Mouse (Mus musculus) regulatory T cell (primary cell): ENCODE results near the gene Ccr7.

Source experiments
- in situ Hi-C: fragments of 300-600 bp; cut with MboI, MseI; formaldehyde crosslinking; loops from one replicate; pipeline ENCODE4 v1.15.1; 2025; ENCODE audit warnings: high pct_unique_total_duplicates

The Ccr7 gene

DNA sequence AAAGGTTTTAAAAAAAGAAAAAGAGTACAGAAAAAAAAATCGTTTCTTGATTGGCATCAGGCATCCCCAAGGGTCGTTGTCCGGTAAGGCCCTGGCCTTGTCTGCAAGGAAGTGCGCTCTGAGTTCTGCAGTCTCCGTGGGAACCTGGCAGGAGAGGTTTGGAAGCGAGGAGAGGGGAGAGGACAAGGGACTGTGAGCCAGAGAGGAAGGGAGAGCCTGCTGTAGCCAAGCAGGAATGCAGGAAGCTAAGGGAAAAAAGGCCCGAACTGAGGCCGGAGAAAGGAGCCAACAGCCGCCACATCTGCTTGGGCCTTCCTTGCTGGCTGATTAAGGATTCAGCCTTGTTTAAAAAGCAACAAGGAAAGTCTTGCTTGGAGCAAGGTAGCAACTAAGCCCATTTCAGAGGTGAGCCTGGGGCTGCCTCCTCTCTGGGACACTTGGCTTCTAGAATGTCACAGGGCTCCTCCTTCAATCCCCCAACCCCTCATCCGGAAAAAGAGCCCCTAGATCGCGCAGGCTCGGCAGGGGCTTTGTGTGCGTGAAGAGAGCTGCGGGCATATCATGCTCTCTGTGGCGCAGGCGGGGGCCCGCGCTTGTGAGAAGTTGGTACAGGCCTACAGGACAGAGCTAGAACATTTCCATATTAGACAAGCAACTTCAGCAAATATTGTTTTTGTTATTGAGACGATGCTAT, 34.2 kb downstream of the Ccr7 start:
- in situ Hi-C loops = loop anchor here (5.0 to 10.0 kb wide), 2 partner anchors 78 to 186 kb away; partner anchors contain the start of gene Igfbp4

GRCm38 (mm10) chr11:99118963-99119362, 35.9 kb downstream of the Ccr7 start:
- in situ Hi-C loops = no loop called here

- in situ Hi-C loops = no loop called here
These were observed 36.5 kb downstream of the Ccr7 start for GRCm38 (mm10) chr11:99118420-99118819.

- in situ Hi-C loops = no loop called here
These were observed 37.0 kb downstream of the Ccr7 start for GRCm38 (mm10) chr11:99117907-99118306.

- in situ Hi-C loops = no loop called here
These were observed 38.9 kb downstream of the Ccr7 start for GRCm38 (mm10) chr11:99115940-99116339.

DNA sequence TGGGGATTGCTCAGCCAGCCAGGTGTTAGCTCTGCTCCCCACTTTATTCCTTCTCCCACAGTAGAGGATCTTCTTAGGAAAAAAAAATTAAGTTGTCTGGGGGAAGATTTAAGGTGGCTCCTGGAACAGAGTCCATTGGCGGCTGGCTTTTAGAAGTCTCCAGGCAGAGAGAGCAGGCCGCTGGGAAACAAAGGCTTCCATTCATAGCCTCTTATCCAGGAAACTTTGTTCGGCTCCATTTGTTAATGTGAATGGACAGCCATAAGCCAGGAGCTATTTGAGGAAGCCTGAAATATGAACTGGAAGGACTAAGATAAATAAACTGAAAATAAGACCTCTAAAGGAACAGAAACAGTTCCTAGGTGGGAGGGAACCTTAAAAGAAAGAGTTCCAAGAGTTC, 41.8 kb downstream of the Ccr7 start:
- in situ Hi-C loops = no loop called here

DNA sequence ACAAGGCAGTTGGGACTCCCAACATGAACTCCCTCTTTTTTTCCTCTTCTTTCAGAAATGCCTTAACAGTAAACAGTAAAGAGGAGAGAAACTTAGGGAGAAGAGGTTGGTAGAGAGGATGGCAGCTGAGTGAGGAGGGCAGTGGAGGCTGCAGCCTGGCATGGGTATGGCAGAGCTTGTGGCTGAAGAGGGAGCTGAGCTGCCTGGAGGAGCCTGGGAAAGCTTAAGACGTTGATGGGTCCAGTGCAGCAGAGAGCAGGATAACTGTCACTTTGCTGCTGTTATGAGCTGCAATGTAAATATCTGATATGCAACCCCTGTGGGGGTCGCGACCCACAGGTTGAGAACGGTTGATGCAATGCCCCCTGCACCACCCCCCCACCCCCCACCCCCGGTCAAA, 42.2 kb downstream of the Ccr7 start:
- in situ Hi-C loops = no loop called here

GRCm38 (mm10) chr11:99111631-99112030, 43.2 kb downstream of the Ccr7 start:
- in situ Hi-C loops = no loop called here

- in situ Hi-C loops = no loop called here
These were observed 43.7 kb downstream of the Ccr7 start for GRCm38 (mm10) chr11:99111155-99111554.

DNA sequence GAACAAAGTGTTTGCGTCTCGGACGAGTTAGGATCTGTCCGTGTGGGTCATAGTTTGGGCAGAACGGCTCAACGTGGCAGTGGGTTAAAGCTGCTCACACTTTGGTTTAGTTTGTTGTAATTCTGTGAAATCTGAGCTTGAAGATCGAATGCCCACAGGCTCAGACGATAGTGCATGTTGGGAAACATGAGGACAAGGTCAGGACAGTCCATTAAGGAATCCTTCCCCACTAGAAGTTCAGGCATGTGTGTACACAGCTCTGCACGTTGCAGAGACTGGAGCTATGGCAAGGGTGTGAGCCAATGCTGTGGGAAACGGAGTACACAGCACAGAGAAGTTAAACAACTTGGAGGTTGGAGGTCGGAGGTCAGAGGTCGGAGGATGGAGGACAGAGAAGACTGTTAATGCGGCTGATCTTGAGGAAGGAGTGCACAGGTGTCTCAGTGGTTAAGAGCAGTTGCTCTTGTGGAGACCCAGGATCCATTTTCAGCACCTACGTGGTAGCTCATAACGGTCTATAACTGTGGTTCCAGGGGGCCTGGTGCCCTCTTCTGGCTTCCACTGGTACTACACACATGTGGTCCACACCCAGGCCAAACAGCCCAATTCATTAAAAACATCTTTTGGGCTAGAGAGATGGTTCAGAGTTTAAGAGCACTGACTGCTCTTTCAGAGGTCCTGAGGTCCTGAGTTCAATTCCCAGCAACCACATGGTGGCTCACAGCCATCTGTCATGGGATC, 44.3 kb downstream of the Ccr7 start:
- in situ Hi-C loops = no loop called here

DNA sequence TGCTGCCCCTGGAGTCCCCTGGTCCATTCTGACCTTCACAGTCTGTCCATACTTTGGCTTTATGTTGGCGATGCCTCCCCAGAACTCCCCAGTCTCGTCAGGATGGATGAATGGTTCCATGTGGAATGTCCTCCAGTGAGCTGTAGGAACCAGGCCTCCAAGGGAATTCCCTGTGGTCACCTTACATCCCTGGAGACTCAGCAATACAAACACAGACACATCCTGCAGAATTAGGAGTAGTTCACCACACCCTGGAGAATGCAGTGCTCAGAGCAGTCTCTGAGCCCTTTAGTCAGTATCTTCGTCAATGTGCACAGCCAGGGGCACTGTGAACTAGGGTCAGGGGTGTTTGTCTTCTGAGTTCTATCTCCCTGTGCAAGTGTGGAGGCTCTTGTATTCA, 46.6 kb downstream of the Ccr7 start:
- in situ Hi-C loops = no loop called here

GRCm38 (mm10) chr11:99105981-99106726, 48.7 kb downstream of the Ccr7 start:
- in situ Hi-C loops = no loop called here

DNA sequence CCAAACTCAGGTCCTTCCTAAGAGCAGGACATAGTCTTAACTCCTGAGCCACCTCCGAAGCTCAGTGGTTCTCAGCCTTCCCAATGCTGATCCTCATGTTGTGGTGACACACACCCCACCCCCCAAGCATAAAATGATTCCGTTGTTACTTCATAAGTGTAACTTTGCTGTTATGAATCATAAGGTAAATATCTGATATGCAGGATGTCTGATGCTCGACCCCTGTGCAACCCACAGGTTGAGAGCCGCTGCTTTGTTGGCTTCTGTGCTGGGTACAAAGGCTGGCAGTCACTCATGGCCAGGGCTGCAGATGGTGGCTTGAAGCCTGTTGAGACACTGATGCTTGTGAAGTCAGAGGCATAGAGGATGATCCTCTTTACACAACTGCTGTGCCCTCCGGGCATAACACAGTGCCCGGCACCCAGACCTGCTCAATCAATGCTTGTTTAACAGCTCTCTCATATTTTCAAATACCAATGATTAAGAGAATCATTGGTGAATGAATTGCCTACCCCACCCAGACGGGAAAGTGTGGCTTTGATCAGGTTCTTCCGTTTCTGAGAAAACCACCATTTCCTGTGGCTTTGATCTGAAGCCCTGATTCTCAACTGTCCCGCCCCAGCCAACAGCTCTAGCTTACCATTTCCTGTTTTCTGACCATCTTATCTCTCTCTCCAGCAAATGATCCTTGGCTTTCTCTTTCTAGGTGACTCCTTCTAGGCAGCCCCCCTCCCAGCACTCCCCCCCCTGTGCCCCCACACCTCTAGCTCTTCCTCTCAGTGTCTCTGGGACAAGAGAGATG, 50.1 kb downstream of the Ccr7 start:
- in situ Hi-C loops = no loop called here

DNA sequence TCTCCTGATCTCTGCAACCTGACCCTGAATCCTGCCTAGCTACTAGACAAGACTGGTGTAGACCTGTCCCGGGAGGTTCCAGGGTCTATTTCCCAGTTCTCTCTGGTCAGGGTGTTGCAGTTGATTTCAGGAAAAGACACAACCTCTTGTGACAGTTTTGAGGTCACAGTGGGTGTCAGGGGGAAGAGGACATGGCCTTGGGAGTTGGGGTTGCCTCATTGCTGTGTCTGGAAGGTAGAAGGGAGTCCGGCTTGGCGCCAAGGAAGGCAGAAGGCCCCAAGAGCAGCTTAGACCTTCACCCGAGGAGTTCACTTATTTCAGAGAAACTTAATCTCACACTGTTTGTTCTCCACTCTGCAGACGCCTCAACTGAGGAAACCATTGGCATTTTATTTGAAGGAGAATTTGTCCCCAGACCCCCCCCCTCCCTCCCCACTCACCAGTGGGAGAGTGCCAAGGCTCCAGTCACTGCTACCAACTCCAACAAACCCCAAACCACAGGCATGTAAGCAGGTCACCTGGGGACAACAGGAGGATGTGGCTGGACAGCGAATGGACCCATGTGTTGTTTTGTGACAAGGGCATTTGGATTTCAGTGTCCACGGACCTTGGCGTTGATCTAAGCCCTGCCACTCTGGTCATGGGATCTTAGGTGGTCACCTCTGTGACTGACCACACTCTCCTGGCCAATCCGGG, 52.2 kb downstream of the Ccr7 start:
- in situ Hi-C loops = no loop called here

DNA sequence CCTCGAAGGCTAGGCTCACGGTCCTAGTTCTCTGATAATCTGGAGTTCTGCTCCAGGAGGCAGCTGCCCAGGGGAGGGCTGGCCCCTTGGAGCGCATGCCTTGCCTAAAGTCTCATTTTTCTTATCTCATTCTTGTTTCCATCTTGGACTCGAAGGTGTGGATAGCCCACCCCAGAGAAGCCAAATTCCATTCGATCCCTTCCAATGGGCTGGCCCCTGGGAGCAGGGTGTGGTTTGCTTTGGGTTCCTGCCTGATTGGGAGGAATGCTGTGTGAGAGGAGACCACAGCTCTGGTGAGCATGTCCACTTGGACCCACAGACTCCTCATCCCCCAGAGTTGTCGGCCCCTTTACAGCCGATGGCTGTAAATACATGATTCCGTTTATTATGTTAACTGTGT, 53.2 kb downstream of the Ccr7 start:
- in situ Hi-C loops = no loop called here

DNA sequence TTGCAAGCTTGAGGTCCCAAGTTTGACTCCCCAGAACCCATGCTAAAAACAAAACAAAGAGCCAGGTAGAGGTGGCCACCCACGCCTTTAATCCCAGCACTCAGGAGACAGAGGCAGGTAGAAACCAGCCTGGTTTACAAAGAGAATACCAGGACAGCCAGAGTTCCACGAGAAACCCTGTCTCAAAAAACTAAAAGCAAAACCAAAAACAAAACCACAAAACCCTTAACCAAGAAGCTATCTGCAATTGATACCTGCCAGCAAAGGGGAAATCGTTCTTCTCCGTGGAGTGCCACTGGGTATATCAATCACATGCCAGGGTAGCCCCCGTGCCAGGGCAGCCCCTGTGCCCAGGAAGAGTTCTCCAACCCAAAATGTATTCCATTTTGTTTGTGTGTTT, 54.7 kb downstream of the Ccr7 start:
- in situ Hi-C loops = no loop called here

DNA sequence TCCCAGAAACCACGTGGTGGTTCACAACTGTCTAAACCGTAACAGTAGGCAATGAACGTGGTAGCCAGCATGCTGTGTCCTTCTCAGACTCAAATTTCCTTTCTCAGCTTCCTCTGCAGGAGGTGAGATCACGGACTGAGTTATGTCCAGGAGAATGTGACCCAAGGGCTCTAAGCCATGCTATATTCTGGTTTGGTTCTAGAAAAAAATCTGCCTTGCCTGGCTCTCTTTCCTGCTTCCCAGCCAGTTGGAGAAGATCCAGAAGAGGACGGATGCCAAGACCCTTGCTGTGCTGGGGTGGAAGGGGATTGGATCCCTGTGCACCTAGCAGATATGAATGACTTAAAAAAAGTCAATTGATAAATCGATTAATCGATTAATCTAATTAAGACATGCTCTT, 55.4 kb downstream of the Ccr7 start:
- in situ Hi-C loops = loop anchor here (10.0 kb wide), 1 partner anchor 1035 kb away; no protein-coding TSS in a partner anchor

GRCm38 (mm10) chr11:99098924-99099323, 56.0 kb downstream of the Ccr7 start:
- in situ Hi-C loops = loop anchor here (10.0 kb wide), 1 partner anchor 1034 kb away; no protein-coding TSS in a partner anchor

DNA sequence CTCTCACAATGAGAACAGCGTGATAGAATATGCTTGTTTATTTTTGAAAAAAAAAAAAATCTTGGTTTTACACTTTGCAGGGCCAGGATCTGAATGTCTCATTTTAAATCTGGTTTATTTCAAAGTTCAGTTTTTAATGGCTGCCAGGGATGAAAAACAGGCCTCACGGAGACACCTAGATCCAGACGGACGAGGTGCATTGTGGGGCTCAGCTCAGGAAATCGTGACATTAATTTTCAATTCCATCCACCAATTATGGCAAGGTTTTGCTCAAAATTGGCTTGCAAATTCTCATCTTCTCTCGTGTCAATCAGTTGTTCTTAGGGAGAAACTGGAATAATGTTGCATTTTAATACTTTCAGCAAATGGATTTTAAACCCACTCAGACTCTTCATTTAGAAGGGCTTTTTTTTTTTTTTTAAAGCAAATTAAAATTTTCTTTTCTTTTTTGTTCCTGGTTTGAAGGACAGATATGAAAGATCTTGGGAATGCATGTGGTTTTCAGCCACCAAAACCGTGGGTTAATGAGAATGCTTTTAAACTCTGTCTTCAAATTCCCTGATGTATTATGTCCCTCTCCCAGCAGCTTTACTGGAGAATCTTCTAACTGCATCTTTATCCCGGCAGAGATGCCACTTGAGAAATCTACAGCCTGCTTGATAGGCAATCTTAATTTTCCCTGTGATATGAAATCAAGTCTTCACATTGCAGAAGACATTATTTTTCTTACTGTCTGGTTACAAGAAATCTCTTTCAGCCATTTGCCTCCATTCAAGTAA, 57.7 kb downstream of the Ccr7 start:
- in situ Hi-C loops = loop anchor here (10.0 kb wide), 1 partner anchor 1032 kb away; no protein-coding TSS in a partner anchor

DNA sequence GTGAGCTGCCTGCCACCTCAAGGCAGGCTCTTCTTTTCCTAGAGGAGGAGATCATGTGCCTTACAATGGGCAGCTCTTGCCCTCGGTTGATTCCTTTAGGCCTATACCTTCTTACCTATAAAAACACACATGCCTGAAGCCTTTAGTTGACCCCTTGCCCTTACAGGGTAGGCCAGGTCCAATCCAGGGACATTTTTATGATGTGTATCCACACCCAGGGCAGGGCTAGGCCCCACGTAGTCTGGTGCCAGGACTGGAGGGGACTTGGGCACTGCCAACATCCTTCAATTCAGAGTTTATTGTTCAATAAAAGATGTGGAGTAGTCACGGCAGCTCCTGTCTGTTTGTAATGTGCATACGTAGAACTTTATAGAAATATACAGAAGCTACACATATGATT, 58.5 kb downstream of the Ccr7 start:
- in situ Hi-C loops = loop anchor here (10.0 kb wide), 1 partner anchor 1032 kb away; no protein-coding TSS in a partner anchor
